Mouse (Mus musculus) stomach, postnatal 0 days (tissue): ENCODE measurements around the gene Terf2. TPM values are rescaled to one million over a fixed set of nuclear protein-coding genes. Genes with fewer than 3 reads are reported as not detected.

Source experiments
- ATAC-seq: fragments of 200-750 bp; cut with Nextera tagmentation; 2 replicates; pipeline ENCODE4 v1.8.0; 2017; ENCODE audit not compliant: low FRiP score, low TSS enrichment
- DNase-seq: peaks from one replicate; pipeline ENCODE4 v3.0.0-alpha.2; 2016; ENCODE audit warnings: low spot score
- H3K27ac ChIP-seq: fragments of 300-500 bp; sonication (generic); replicated peaks from 2 replicates; pipeline ENCODE4 v1.5.1; 2014; ENCODE audit warnings: mild to moderate bottlenecking, control low read depth
- H3K27me3 ChIP-seq: fragments of 300-500 bp; sonication (generic); 2 replicates; pipeline ENCODE4 v1.6.1; 2014; ENCODE audit warnings: low read length; ENCODE audit not compliant: control insufficient read depth, insufficient read depth
- H3K36me3 ChIP-seq: fragments of 300-500 bp; sonication (generic); 2 replicates; pipeline ENCODE4 v1.6.1; 2014; ENCODE audit warnings: low read length, mixed read lengths; ENCODE audit not compliant: control insufficient read depth, insufficient read depth
- H3K4me1 ChIP-seq: fragments of 300-500 bp; sonication (generic); replicated peaks from 2 replicates; pipeline ENCODE4 v1.6.1; 2014; ENCODE audit warnings: antibody characterized with exemption; ENCODE audit not compliant: control insufficient read depth, insufficient read depth
- H3K4me2 ChIP-seq: fragments of 300-500 bp; sonication (generic); replicated peaks from 2 replicates; pipeline ENCODE4 v1.6.1; 2014; ENCODE audit warnings: low read depth, mild to moderate bottlenecking, control low read depth, moderate library complexity
- H3K4me3 ChIP-seq: fragments of 300-500 bp; sonication (generic); 2 replicates; pipeline ENCODE4 v1.5.1; 2014; ENCODE audit warnings: low read depth, low read length, control low read depth
- H3K9ac ChIP-seq: fragments of 300-500 bp; sonication (generic); 2 replicates; pipeline ENCODE4 v1.6.1; 2014; ENCODE audit warnings: mild to moderate bottlenecking, low read length, control low read depth, mixed read lengths
- H3K9me3 ChIP-seq: fragments of 300-500 bp; sonication (generic); 2 replicates; pipeline ENCODE4 v1.6.1; 2016; ENCODE audit warnings: low read length; ENCODE audit not compliant: control insufficient read depth
- CTCF ChIP-seq: IDR thresholded peaks from 2 replicates; pipeline ENCODE4 v1.5.1; 2016; ENCODE audit warnings: antibody characterized with exemption, low read depth, mild to moderate bottlenecking, moderate library complexity
- EP300 ChIP-seq: optimal IDR thresholded peaks from 2 replicates; pipeline ENCODE3; 2016; ENCODE audit warnings: antibody characterized with exemption
- WGBS: fragments of 180-500 bp; shearing (Covaris S2); extraction: QIAGEN DNeasy Blood & Tissue Kit; methylation state at CpG from one replicate; pipeline ENCODE4 v1.1.7; 2014; 5-methylcytosine and 5-hydroxymethylcytosine counted together
- polyA plus RNA-seq: library from polyadenylated mRNA; unstranded; fragments of >200 nt; fragmentation: Nextera tagmentation; extraction: Ambion mirVana; gene quantifications from 2 replicates; pipeline ENCODE4 v1.2.1, GENCODE M21; 2015

Terf2 gene
- polyA plus RNA-seq, 1 experiment from 2014 or later = 12.7 TPM

GRCm38 (mm10) chr8:107085358-107085757 is 11.0 kb downstream of the Terf2 start:
- Histone ChIP-seq H3K4me2 (no peak overlapping the region), H3K4me3 (no peak overlapping the region), H3K4me1 (no peaks in the 10 kb centered on the region), H3K27ac (no peak overlapping the region), H3K9ac (no peak overlapping the region), H3K27me3 (no peaks in the 10 kb centered on the region), H3K36me3 (peaks cover 15% of the 10 kb centered on the region), H3K9me3 (no peaks in the 10 kb centered on the region)
- TF ChIP-seq EP300 (no peak), CTCF (peak; percentile 46)
- no peak for DNase-seq
- ATAC-seq = no peak
- 98% methylated on average over 17 of the region's 17 CpGs for WGBS

- 81% methylated on average over 7 of the region's 7 CpGs for WGBS
- Histone ChIP-seq H3K27ac (0 out of 2 replicates have a peak overlapping the region, but pooled peaks have one; percentile 18), H3K9ac (no peak overlapping the region), H3K4me2 (no peak overlapping the region), H3K4me3 (no peak overlapping the region), H3K27me3 (no peaks in the 10 kb centered on the region), H3K4me1 (no peaks in the 10 kb centered on the region), H3K36me3 (peaks cover 32% of the 10 kb centered on the region), H3K9me3 (no peaks in the 10 kb centered on the region)
- TF ChIP-seq EP300 = no peak
- TF ChIP-seq CTCF = no peak
- DNase-seq = no peak
- ATAC-seq = peak; percentile 55
Measured at GRCm38 (mm10) chr8:107076239-107076888, 20.0 kb downstream of the Terf2 start.

GRCm38 (mm10) chr8:107074128-107074527 is 22.2 kb downstream of the Terf2 start:
- no peak for ATAC-seq
- DNase-seq = no peak
- TF ChIP-seq CTCF (no peak), EP300 (no peak)
- no peak overlapping the region for H3K4me3 ChIP-seq
- peaks cover 22% of the 10 kb centered on the region for H3K36me3 ChIP-seq
- WGBS = 88% methylated on average over 1 of the region's 1 CpGs
- H3K27ac ChIP-seq = no peak overlapping the region
- no peak overlapping the region for H3K4me2 ChIP-seq
- H3K27me3 ChIP-seq = no peaks in the 10 kb centered on the region
- H3K9ac ChIP-seq = no peak overlapping the region
- no peaks in the 10 kb centered on the region for H3K9me3 ChIP-seq
- H3K4me1 ChIP-seq = no peaks in the 10 kb centered on the region

- 78% methylated on average over 4 of the region's 4 CpGs for WGBS
- no peaks in the 10 kb centered on the region for H3K27me3 ChIP-seq
- H3K9ac ChIP-seq = no peak overlapping the region
- H3K36me3 ChIP-seq = peaks cover 22% of the 10 kb centered on the region
- no peak for TF ChIP-seq EP300
- no peak for TF ChIP-seq CTCF
- H3K27ac ChIP-seq = no peak overlapping the region
- no peaks in the 10 kb centered on the region for H3K9me3 ChIP-seq
- H3K4me3 ChIP-seq = no peak overlapping the region
- ATAC-seq (no peak), DNase-seq (no peak)
- H3K4me1 ChIP-seq = no peaks in the 10 kb centered on the region
- no peak overlapping the region for H3K4me2 ChIP-seq
Measured at GRCm38 (mm10) chr8:107073706-107074105, 22.6 kb downstream of the Terf2 start.

- ATAC-seq (peak; percentile 71), DNase-seq (peak; percentile 66)
- H3K9me3 ChIP-seq = no peaks in the 10 kb centered on the region
- TF ChIP-seq CTCF (no peak), EP300 (no peak)
- no peak within 1 kb of the TSS for H3K27ac ChIP-seq
- no peaks in the 10 kb centered on the region for H3K27me3 ChIP-seq
- no peak within 1 kb of the TSS for H3K4me3 ChIP-seq
- H3K36me3 ChIP-seq = no peaks in the 10 kb centered on the region
- no peak within 1 kb of the TSS for H3K9ac ChIP-seq
- 46% methylated on average over 17 of the region's 17 CpGs for WGBS
- no peaks in the 10 kb centered on the region for H3K4me1 ChIP-seq
- H3K4me2 ChIP-seq = no peak within 1 kb of the TSS
Measured at GRCm38 (mm10) chr8:107065511-107066496, 30.5 kb downstream of the Terf2 start, which contains the start of gene Tmed6. TSS of gene Tmed6 (minus strand) at chr8:107065644.
